Mouse (Mus musculus) stomach, postnatal 0 days (tissue): ENCODE measurements at regions not wholly inside any gene's neighbourhood (a gene's known extent, or its start where the extent isn't known, plus 50 kb on each side); places are given as distances from the start of the nearest gene placed in this dataset.

ENCODE experiments used
- ATAC-seq: fragments of 200-750 bp; cut with Nextera tagmentation; 2 replicates; pipeline ENCODE4 v1.8.0; 2017; ENCODE audit not compliant: low FRiP score, low TSS enrichment
- DNase-seq: peaks from one replicate; pipeline ENCODE4 v3.0.0-alpha.2; 2016; ENCODE audit warnings: low spot score
- H3K27ac ChIP-seq: fragments of 300-500 bp; sonication (generic); replicated peaks from 2 replicates; pipeline ENCODE4 v1.5.1; 2014; ENCODE audit warnings: mild to moderate bottlenecking, control low read depth
- H3K27me3 ChIP-seq: fragments of 300-500 bp; sonication (generic); 2 replicates; pipeline ENCODE4 v1.6.1; 2014; ENCODE audit warnings: low read length; ENCODE audit not compliant: control insufficient read depth, insufficient read depth
- H3K36me3 ChIP-seq: fragments of 300-500 bp; sonication (generic); 2 replicates; pipeline ENCODE4 v1.6.1; 2014; ENCODE audit warnings: low read length, mixed read lengths; ENCODE audit not compliant: control insufficient read depth, insufficient read depth
- H3K4me1 ChIP-seq: fragments of 300-500 bp; sonication (generic); replicated peaks from 2 replicates; pipeline ENCODE4 v1.6.1; 2014; ENCODE audit warnings: antibody characterized with exemption; ENCODE audit not compliant: control insufficient read depth, insufficient read depth
- H3K4me2 ChIP-seq: fragments of 300-500 bp; sonication (generic); replicated peaks from 2 replicates; pipeline ENCODE4 v1.6.1; 2014; ENCODE audit warnings: low read depth, mild to moderate bottlenecking, control low read depth, moderate library complexity
- H3K4me3 ChIP-seq: fragments of 300-500 bp; sonication (generic); 2 replicates; pipeline ENCODE4 v1.5.1; 2014; ENCODE audit warnings: low read depth, low read length, control low read depth
- H3K9ac ChIP-seq: fragments of 300-500 bp; sonication (generic); 2 replicates; pipeline ENCODE4 v1.6.1; 2014; ENCODE audit warnings: mild to moderate bottlenecking, low read length, control low read depth, mixed read lengths
- H3K9me3 ChIP-seq: fragments of 300-500 bp; sonication (generic); 2 replicates; pipeline ENCODE4 v1.6.1; 2016; ENCODE audit warnings: low read length; ENCODE audit not compliant: control insufficient read depth
- CTCF ChIP-seq: IDR thresholded peaks from 2 replicates; pipeline ENCODE4 v1.5.1; 2016; ENCODE audit warnings: antibody characterized with exemption, low read depth, mild to moderate bottlenecking, moderate library complexity
- EP300 ChIP-seq: optimal IDR thresholded peaks from 2 replicates; pipeline ENCODE3; 2016; ENCODE audit warnings: antibody characterized with exemption
- WGBS: fragments of 180-500 bp; shearing (Covaris S2); extraction: QIAGEN DNeasy Blood & Tissue Kit; methylation state at CpG from one replicate; pipeline ENCODE4 v1.1.7; 2014; 5-methylcytosine and 5-hydroxymethylcytosine counted together

- no peak for DNase-seq
- WGBS, result 43% methylated on average over 4 of the region's 4 CpGs
- Histone ChIP-seq H3K4me2 (no peak overlapping the region), H3K9me3 (no peaks in the 10 kb centered on the region), H3K4me3 (no peak overlapping the region), H3K27ac (no peak overlapping the region), H3K4me1 (no peaks in the 10 kb centered on the region), H3K27me3 (no peaks in the 10 kb centered on the region), H3K9ac (no peak overlapping the region), H3K36me3 (no peaks in the 10 kb centered on the region)
- no peak for TF ChIP-seq CTCF
- ATAC-seq, result no peak
These were observed 238.5 kb upstream of the Gm21798 start for GRCm38 (mm10) chr15:64578991-64579390.

- Histone ChIP-seq H3K9ac (no peak overlapping the region), H3K9me3 (no peaks in the 10 kb centered on the region), H3K36me3 (no peaks in the 10 kb centered on the region), H3K27ac (no peak overlapping the region), H3K27me3 (no peaks in the 10 kb centered on the region), H3K4me2 (no peak overlapping the region), H3K4me3 (no peak overlapping the region), H3K4me1 (no peaks in the 10 kb centered on the region)
- 89% methylated on average over 1 of the region's 1 CpGs for WGBS
- DNase-seq (no peak), ATAC-seq (no peak)
- TF ChIP-seq CTCF, result no peak
- TF ChIP-seq EP300, result no peak
These were observed 237.0 kb upstream of the Gm21798 start for GRCm38 (mm10) chr15:64580481-64580880.

DNA sequence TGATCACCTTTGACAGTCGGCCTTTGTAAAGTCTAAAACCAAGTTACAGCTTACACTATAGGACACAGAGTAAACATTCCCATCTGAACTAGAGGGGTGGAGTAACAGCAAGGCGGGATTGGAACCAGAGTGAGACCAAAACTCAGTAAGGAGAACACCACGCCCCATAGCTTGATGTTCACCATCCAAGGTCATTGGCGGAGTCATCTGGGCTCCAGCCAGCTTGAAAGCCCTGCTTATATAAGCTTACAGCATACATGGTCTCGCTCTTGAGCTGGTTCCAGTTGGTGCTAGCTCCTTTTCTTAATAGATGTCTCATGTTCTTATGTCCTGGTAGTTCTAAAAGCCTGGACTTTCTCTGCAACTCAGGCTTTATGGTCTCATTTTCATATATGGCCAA is 236.4 kb upstream of the Gm21798 start:
- H3K4me3 ChIP-seq, result no peak overlapping the region
- H3K36me3 ChIP-seq, result no peaks in the 10 kb centered on the region
- TF ChIP-seq CTCF, result no peak
- TF ChIP-seq EP300, result no peak
- H3K27me3 ChIP-seq, result no peaks in the 10 kb centered on the region
- DNase-seq (no peak), ATAC-seq (0 out of 2 replicates have a peak, but pooled peaks have one; percentile 18)
- no peaks in the 10 kb centered on the region for H3K4me1 ChIP-seq
- no peaks in the 10 kb centered on the region for H3K9me3 ChIP-seq
- H3K9ac ChIP-seq, result no peak overlapping the region
- no peak overlapping the region for H3K4me2 ChIP-seq
- no peak overlapping the region for H3K27ac ChIP-seq
- 49% methylated on average over 5 of the region's 5 CpGs for WGBS

- Histone ChIP-seq H3K4me3 (no peak overlapping the region), H3K4me2 (no peak overlapping the region), H3K9ac (no peak overlapping the region), H3K36me3 (no peaks in the 10 kb centered on the region), H3K27ac (no peak overlapping the region), H3K9me3 (no peaks in the 10 kb centered on the region), H3K27me3 (no peaks in the 10 kb centered on the region), H3K4me1 (no peaks in the 10 kb centered on the region)
- TF ChIP-seq EP300 (no peak), CTCF (no peak)
- DNase-seq (no peak), ATAC-seq (no peak)
- WGBS, result 88% methylated on average over 6 of the region's 6 CpGs
These were observed 233.4 kb upstream of the Gm21798 start for GRCm38 (mm10) chr15:64584129-64584528.

DNA sequence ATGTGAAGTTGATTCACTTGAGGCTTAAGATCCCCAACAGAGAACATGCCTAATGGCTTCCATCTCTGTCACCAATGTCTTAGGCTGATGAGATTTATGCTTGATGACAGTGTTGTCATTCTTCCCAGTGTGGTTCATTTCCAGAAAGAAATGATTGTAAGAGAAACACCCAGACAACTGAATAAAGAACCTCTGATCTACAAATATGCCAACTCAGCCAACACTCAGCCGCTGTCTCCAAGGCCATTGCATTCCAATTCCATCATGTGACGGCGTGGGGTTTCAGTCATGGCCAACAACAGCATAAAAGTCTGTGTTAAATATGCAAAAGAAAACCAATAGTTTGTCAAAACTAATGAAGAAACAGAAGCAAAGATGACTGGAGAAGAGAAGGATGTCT is 230.7 kb upstream of the Gm21798 start:
- no peak for TF ChIP-seq EP300
- TF ChIP-seq CTCF, result no peak
- no peak for ATAC-seq
- WGBS, result 91% methylated on average over 3 of the region's 3 CpGs
- no peak overlapping the region for H3K4me2 ChIP-seq
- no peak for DNase-seq
- no peaks in the 10 kb centered on the region for H3K4me1 ChIP-seq
- H3K9ac ChIP-seq, result no peak overlapping the region
- H3K9me3 ChIP-seq, result no peaks in the 10 kb centered on the region
- no peaks in the 10 kb centered on the region for H3K27me3 ChIP-seq
- no peaks in the 10 kb centered on the region for H3K36me3 ChIP-seq
- no peak overlapping the region for H3K4me3 ChIP-seq
- H3K27ac ChIP-seq, result no peak overlapping the region

- no peak overlapping the region for H3K4me3 ChIP-seq
- no peak overlapping the region for H3K27ac ChIP-seq
- H3K4me1 ChIP-seq, result no peaks in the 10 kb centered on the region
- no peak overlapping the region for H3K9ac ChIP-seq
- no peak overlapping the region for H3K4me2 ChIP-seq
- 78% methylated on average over 1 of the region's 1 CpGs for whole genome bisulfite sequencing
- H3K36me3 ChIP-seq, result no peaks in the 10 kb centered on the region
- H3K27me3 ChIP-seq, result no peaks in the 10 kb centered on the region
- H3K9me3 ChIP-seq, result no peaks in the 10 kb centered on the region
- no peak for DNase-seq
- TF ChIP-seq EP300 (no peak), CTCF (no peak)
- ATAC-seq, result no peak
These were observed 227.2 kb upstream of the Gm21798 start for GRCm38 (mm10) chr15:64590092-64590881.
